Mouse (Mus musculus): ENCODE results near the gene Golga4. TPM values are rescaled to one million over a fixed set of nuclear protein-coding genes. Genes with fewer than 3 reads are reported as not detected.

Golga4 gene
- total RNA-seq, 2 experiments from 2014 or later = 262 to 330 TPM

GRCm38 (mm10) chr9:118519101-118519500 lies 13.0 kb downstream of the Golga4 start:
- no peak for DNase-seq
- intact Hi-C loops (cut with DNase I) = no loop called here

DNA sequence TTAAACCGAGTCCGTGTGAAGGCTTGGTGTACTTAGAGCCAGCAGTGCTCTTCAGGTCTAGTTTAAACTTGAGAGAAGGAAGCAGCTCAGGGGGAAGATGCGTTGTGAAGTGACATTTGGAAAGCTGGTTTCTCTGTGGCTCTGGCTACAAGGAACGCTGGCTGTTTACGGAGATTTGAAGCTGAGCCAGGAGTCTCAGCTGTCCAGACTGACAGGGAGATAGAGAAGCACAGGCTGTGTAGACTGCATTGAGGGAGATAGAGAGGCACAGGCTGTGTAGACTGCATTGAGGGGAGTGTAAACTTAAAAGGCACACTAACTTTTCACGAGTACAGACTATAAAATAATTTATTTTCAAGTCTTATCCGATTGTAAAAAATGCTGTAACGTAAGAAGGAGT lies 13.9 kb downstream of the Golga4 start:
- intact Hi-C loops (cut with DNase I) = no loop called here
- peak in 1 of 2 experiments; percentile 24 for DNase-seq

DNA sequence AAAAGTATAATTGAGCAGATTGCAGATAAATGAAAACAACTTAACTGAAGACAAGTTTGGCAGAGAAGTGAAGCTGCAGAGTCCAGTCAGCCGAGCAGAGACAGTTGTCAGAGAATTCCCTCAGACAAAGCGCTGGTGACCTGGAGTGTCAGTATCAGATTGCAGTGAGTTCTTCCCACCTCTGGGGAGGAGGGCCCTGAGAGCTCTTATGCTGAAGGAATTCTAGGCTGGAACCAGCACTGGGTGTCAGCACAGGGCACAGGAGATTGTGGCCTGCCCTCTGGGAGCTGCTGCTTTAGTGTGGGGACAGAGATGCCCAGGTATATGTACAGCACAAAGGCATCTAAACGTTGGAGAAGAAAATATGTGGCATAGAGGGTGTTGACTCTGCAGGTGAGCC lies 14.8 kb downstream of the Golga4 start:
- intact Hi-C loops (cut with DNase I) = no loop called here
- no peak for DNase-seq

- DNase-seq = no peak
- intact Hi-C loops (cut with DNase I) = no loop called here
Observed at GRCm38 (mm10) chr9:118521659-118522058, 15.6 kb downstream of the Golga4 start.

GRCm38 (mm10) chr9:118523738-118524137 lies 17.7 kb downstream of the Golga4 start:
- DNase-seq = no peak
- intact Hi-C loops (cut with DNase I) = no loop called here

DNA sequence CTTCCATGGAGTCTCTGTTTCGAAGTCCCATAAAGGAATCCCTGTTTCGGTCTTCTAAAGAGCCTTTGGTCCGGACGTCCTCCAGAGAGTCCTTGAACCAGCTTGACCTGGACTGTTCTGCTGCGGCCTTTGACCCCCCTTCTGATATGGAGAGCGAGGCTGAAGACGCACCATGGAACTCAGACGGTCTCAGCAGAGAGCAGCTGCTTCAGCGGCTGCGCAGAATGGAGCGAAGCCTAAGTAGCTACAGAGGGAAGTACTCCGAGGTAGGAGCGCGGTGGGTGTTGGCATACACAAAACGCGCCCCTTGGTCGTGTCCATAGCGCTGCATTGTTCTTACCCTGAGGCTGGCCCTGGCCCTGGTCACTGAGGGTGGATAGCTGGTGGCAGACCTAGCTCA lies 21.0 kb downstream of the Golga4 start:
- DNase-seq = no peak
- intact Hi-C loops (cut with DNase I) = no loop called here

DNA sequence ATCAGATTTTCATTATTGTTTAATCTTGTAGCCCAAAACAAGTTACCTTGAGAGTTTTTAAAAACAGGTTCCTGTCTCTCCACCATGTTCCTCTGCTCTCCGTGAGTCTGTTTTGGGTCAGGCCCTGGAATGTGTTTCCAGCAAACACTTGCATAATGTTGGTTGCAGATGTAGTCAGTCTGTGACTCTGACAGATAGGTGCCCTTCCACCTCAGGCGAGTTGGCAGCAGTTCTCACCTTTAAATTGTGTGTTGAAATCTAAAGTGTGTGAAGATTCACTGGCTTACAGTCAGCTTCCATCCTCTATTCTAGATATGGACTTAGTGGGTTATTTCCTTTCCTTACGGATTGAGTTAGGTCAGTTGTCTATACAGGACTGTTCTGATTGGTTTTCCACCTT lies 23.7 kb downstream of the Golga4 start:
- intact Hi-C loops (cut with DNase I) = no loop called here
- DNase-seq = no peak

DNA sequence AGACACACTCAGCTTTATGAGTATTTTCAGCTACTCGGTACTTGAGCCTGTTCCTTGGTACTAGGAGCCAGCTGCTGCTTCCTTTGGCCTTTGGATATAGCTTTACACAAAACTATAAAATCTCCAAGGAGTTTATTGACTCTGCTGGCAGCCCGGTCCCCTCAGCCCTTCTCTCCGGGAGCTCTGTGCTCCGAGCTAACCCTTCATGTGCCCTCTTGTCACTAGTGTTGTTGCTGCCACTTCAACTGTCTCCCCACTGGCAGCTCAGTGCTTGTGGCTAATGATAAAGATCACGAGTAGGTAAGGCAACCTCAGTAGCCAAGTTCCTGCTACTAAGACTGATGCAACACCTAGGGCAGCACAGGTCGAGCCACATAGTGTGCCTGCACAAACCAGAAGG lies 24.6 kb downstream of the Golga4 start:
- intact Hi-C loops (cut with DNase I) = no loop called here
- DNase-seq = no peak

- intact Hi-C loops (cut with DNase I) = no loop called here
- DNase-seq = no peak
Observed at GRCm38 (mm10) chr9:118532516-118533205, 26.6 kb downstream of the Golga4 start.

DNA sequence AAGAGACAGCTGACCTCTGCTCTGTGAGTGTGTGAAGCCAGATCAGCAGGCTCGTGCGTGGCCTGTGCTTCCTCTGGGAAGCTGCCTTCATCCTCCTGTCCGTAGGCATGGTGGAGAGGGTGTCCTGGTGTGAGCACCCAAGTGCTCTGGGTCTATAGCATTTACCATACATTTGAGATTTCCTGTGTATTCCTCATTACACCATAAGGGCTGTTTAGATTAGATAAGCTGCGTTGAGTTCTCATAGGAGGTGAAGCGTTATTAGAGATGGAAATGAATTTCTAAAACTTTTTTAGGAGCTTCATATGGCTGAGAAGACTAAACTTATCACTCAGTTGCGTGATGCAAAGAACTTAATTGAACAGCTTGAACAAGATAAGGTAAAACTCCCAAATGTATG lies 30.9 kb downstream of the Golga4 start:
- no peak for DNase-seq
- intact Hi-C loops (cut with DNase I) = no loop called here

DNA sequence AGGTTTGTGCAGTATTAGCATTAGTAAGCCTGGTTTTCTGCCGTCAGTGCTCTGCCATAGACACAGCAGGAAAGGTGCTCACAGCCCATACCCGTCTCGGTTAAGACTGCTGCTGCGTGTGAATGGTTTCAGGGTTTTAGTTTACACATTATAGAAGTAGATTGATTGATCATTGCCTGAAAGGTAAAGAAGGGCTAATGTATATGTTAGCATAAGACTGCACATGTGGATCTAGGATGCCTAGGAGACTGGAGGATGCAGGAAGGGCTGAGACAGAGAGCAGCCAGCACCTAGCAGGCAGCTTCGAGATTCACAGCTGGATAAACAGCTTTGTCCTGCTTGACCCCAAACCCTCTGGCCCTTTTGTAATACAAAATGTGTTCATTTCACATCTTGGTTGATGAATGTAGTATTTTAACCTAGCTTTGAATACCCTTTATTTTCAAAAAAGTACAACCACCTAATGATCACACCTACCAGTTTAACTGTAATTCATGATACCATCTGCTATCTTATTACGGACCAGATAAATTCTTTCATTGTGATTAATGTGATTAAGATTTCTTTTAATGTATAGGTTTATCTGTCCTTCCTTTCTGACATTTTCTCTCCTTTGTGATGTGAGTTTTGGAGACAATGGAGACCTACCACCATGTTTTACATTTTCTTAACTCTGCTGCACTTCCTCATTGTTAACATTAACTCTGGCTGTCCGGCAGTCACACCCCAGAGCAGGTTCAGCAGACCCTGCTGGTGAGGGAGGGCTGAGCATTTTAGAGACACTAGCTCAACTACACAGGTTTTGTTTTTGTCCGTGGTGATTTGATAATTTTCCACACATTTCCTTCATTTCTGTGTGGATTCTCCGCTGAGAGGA lies 31.6 kb downstream of the Golga4 start:
- intact Hi-C loops (cut with DNase I) = no loop called here
- no peak for DNase-seq

- intact Hi-C loops (cut with DNase I) = no loop called here
- DNase-seq = no peak
Observed at GRCm38 (mm10) chr9:118541851-118542250, 35.8 kb downstream of the Golga4 start.

GRCm38 (mm10) chr9:118545146-118545545 lies 39.1 kb downstream of the Golga4 start:
- no peak for DNase-seq
- intact Hi-C loops (cut with DNase I) = no loop called here

- intact Hi-C loops (cut with DNase I) = no loop called here
- no peak for DNase-seq
Observed at GRCm38 (mm10) chr9:118548651-118549050, 42.6 kb downstream of the Golga4 start.

DNA sequence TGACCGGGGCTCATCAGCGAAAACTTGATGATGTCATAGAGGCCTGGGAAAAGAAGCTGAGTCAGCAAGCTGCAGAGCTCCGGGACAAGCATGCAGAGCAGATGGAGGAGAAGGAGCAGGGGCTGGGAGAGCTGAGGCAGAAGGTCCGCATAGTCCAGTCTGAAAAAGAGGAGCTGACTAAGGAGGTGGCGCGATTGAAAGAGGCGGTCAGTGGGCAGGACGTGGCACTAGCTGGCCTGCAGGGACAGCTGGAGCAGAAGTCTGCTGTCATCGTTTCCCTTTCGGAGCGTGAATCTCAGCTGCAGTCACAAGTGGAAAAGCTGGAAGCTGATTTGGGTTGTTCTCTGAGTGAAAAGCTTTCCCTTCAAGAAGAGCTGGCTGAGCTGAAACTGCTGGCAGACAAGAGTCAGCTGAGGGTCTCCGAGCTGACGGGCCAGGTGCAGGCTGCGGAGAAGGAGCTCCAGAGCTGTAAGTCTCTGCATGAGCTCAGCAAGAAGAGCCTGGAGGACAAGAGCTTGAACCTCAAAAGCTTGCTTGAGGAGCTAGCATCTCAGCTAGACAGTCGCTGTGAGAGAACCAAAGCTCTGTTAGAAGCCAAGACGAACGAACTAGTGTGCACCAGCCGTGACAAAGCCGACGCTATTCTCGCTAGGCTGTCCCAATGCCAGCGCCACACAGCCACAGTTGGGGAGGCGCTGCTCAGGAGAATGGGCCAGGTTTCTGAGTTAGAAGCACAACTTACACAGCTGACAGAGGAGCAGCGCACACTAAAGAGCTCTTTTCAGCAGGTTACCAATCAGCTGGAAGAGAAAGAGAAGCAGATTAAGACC lies 51.1 kb downstream of the Golga4 start:
- intact Hi-C loops (cut with DNase I) = no loop called here
- peak; percentile 11 to 30 for DNase-seq

- no peak for DNase-seq
- intact Hi-C loops (cut with DNase I) = no loop called here
Observed at GRCm38 (mm10) chr9:118563356-118563755, 57.3 kb downstream of the Golga4 start.

GRCm38 (mm10) chr9:118563866-118564265 lies 57.8 kb downstream of the Golga4 start:
- DNase-seq = no peak
- intact Hi-C loops (cut with DNase I) = no loop called here

- DNase-seq = no peak
- intact Hi-C loops (cut with DNase I) = no loop called here
Observed at GRCm38 (mm10) chr9:118564696-118565095, 58.6 kb downstream of the Golga4 start.

DNA sequence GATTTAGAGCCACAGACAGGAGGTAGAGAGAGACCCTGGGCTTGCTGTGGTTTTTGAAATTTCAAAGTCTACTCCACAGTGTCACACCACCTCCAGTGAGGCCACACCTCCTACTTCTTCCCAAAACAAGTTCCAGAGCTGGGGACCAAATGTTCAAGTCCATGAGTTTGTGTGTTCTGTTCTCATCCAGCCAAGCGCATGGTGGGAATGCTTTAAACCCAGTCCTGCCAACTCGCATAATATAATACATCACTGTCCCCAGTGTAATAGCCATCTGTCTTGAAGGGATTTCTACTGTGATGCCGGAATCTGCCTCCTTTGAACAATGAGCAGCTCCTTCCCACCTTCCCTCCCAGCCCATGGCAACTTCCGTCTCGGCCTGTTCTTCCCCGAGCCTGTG lies 63.3 kb downstream of the Golga4 start:
- DNase-seq = no peak
- intact Hi-C loops (cut with DNase I) = no loop called here

DNA sequence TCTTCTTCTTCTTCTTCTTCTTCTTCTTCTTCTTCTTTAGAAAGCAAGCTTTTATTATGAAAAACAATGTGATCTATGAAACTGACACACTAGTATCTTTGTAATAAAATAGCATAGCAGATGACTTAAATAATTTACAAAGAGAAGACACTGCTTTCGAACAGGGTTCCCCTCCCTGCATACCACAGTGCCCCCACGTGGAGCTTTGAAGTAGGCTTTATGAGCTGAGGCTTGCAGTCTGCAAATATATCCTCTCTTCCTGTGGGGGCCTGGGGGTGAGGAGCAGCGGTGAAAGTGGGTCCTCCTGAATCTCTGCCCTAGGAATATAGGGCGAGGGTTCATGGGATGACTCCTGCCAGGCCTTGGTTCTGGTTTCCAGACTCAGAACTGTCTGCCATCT lies 64.8 kb downstream of the Golga4 start:
- DNase-seq = no peak
- intact Hi-C loops (cut with DNase I) = no loop called here

- intact Hi-C loops (cut with DNase I) = no loop called here
Observed at GRCm38 (mm10) chr9:118571701-118572100, 65.6 kb downstream of the Golga4 start.

More at GRCm38 (mm10) chr9:118571701-118572100, 65.6 kb downstream of the Golga4 start:
- no peak for DNase-seq

All from gastrocnemius, postnatal 36 days (tissue).